Mouse (Mus musculus) CH12.LX (cell line): ENCODE results near the gene Chsy1. TPM values are rescaled to one million over a fixed set of nuclear protein-coding genes. Genes with fewer than 3 reads are reported as not detected.
A peak's percentile ranks its signal among the peaks of the same experiment; 100 is the strongest.

Experiments
- DNase-seq: peaks from one replicate; pipeline ENCODE4 v3.0.0-alpha.2; 2013; ENCODE audit errors: extremely low read depth
- H3K27ac ChIP-seq: 2 replicates; pipeline ENCODE4 v1.5.1; 2012; ENCODE audit warnings: low read depth, mild to moderate bottlenecking, control low read depth, moderate library complexity; ENCODE audit not compliant: insufficient read depth
- H3K27me3 ChIP-seq: replicated peaks from 2 replicates; pipeline ENCODE3; 2012; ENCODE audit warnings: inconsistent platforms
- H3K36me3 ChIP-seq, 2 experiments: replicated peaks in 1 of 2; 2 replicates each; pipeline versions ENCODE3 to v1.6.1; 2012; ENCODE audit warnings: inconsistent platforms in 1 of 2, low read length in 1 of 2, mild to moderate bottlenecking in 1 of 2, mixed read lengths in 1 of 2, moderate library complexity in 1 of 2; ENCODE audit not compliant: control insufficient read depth in 1 of 2, insufficient read depth in 1 of 2
- H3K4me1 ChIP-seq, 2 experiments: 2 replicates each; pipeline ENCODE4 v1.6.1; 2012; ENCODE audit warnings: inconsistent platforms in 1 of 2, moderate library complexity in 1 of 2; ENCODE audit not compliant: insufficient read depth in 2 of 2, control insufficient read depth in 1 of 2
- H3K4me2 ChIP-seq: 2 replicates; pipeline ENCODE4 v1.6.1; 2012; ENCODE audit warnings: low read depth, mild to moderate bottlenecking, control low read depth; ENCODE audit not compliant: poor library complexity, insufficient read depth, severe bottlenecking
- H3K4me3 ChIP-seq, 3 experiments: fragments of 150-350 bp in 1 of 3; sonication (generic) in 1 of 3; replicated peaks in 1 of 3; 2 replicates each; pipeline versions ENCODE3 to v1.5.1; 2011 to 2012; ENCODE audit warnings: low read depth in 2 of 3, low read length in 2 of 3, mild to moderate bottlenecking in 2 of 3, moderate library complexity in 2 of 3, control low read depth in 1 of 3, improper control_type of control experiment in 1 of 3, inconsistent platforms in 1 of 3, mixed read lengths in 1 of 3; ENCODE audit not compliant: poor library complexity in 1 of 3
- H3K79me2 ChIP-seq: replicated peaks from 2 replicates; pipeline ENCODE4 v1.6.1; 2012; ENCODE audit warnings: mild to moderate bottlenecking, moderate library complexity; ENCODE audit not compliant: control insufficient read depth, poor library complexity, insufficient read depth, severe bottlenecking; ENCODE audit errors: extremely low read depth
- H3K9ac ChIP-seq: 2 replicates; pipeline ENCODE4 v1.6.1; 2012; ENCODE audit warnings: low read depth, mild to moderate bottlenecking, control low read depth, moderate library complexity; ENCODE audit not compliant: insufficient read depth
- H3K9me3 ChIP-seq: replicated peaks from 2 replicates; pipeline ENCODE3; 2012; ENCODE audit warnings: low read length, inconsistent platforms, mixed read lengths
- BHLHE40 ChIP-seq: IDR thresholded peaks from 2 replicates; pipeline ENCODE4 v1.6.1; 2011; ENCODE audit warnings: mild to moderate bottlenecking, low read depth, low read length, improper control_type of control experiment
- CHD2 ChIP-seq: IDR thresholded peaks from 2 replicates; pipeline ENCODE4 v1.6.1; 2011; ENCODE audit warnings: low read length, improper control_type of control experiment
- ELF1 ChIP-seq: IDR thresholded peaks from 2 replicates; pipeline ENCODE4 v1.6.1; 2014; ENCODE audit warnings: low read depth, mild to moderate bottlenecking, inconsistent platforms, low read length, improper control_type of control experiment
- HCFC1 ChIP-seq: IDR thresholded peaks from 2 replicates; pipeline ENCODE4 v1.6.1; 2012; ENCODE audit warnings: low read depth, mild to moderate bottlenecking, inconsistent platforms, low read length, improper control_type of control experiment
- MAFK ChIP-seq: IDR thresholded peaks from 2 replicates; pipeline ENCODE4 v1.6.1; 2011; ENCODE audit warnings: low read length, improper control_type of control experiment; ENCODE audit not compliant: insufficient replicate concordance
- MAX ChIP-seq: IDR thresholded peaks from 2 replicates; pipeline ENCODE4 v1.6.1; 2011; ENCODE audit warnings: low read length, improper control_type of control experiment
- MAZ ChIP-seq: IDR thresholded peaks from 2 replicates; pipeline ENCODE4 v1.6.1; 2012; ENCODE audit warnings: low read depth, mild to moderate bottlenecking, inconsistent platforms, low read length, improper control_type of control experiment, moderate library complexity
- MXI1 ChIP-seq: IDR thresholded peaks from 2 replicates; pipeline ENCODE4 v1.6.1; 2011; ENCODE audit warnings: mild to moderate bottlenecking, low read depth, low read length, improper control_type of control experiment
- MYC ChIP-seq: IDR thresholded peaks from 2 replicates; pipeline ENCODE4 v1.6.1; 2011; ENCODE audit warnings: low read depth, mild to moderate bottlenecking, improper control_type of control experiment, low read length
- NELFE ChIP-seq: IDR thresholded peaks from 2 replicates; pipeline ENCODE4 v1.6.1; 2011; ENCODE audit warnings: low read depth, low read length, improper control_type of control experiment
- NRF1 ChIP-seq: IDR thresholded peaks from 2 replicates; pipeline ENCODE4 v1.6.1; 2014; ENCODE audit warnings: low read depth, mild to moderate bottlenecking, inconsistent platforms, low read length, improper control_type of control experiment, moderate library complexity
- POLR2A ChIP-seq: IDR thresholded peaks from 2 replicates; pipeline ENCODE4 v1.6.1; 2011; ENCODE audit warnings: low read depth, mild to moderate bottlenecking, improper control_type of control experiment, low read length
- POLR2AphosphoS2 ChIP-seq: IDR thresholded peaks from 2 replicates; pipeline ENCODE4 v1.6.1; 2011; ENCODE audit warnings: low read depth, low read length, improper control_type of control experiment
- RAD21 ChIP-seq: IDR thresholded peaks from 2 replicates; pipeline ENCODE4 v1.6.1; 2011; ENCODE audit warnings: low read depth, mild to moderate bottlenecking, low read length, improper control_type of control experiment, moderate library complexity
- SIN3A ChIP-seq: IDR thresholded peaks from 2 replicates; pipeline ENCODE4 v1.6.1; 2012; ENCODE audit warnings: low read length, improper control_type of control experiment, inconsistent platforms
- SMC3 ChIP-seq: IDR thresholded peaks from 2 replicates; pipeline ENCODE4 v1.6.1; 2011; ENCODE audit warnings: low read depth, low read length, improper control_type of control experiment
- TBP ChIP-seq: conservative IDR thresholded peaks from 2 replicates; pipeline ENCODE4 v1.6.1; 2011; ENCODE audit warnings: low read depth, low read length, improper control_type of control experiment
- TCF12 ChIP-seq: IDR thresholded peaks from 2 replicates; pipeline ENCODE4 v1.6.1; 2014; ENCODE audit warnings: low read depth, mild to moderate bottlenecking, inconsistent platforms, low read length, improper control_type of control experiment
- UBTF ChIP-seq: IDR thresholded peaks from 2 replicates; pipeline ENCODE4 v1.6.1; 2012; ENCODE audit warnings: low read depth, mild to moderate bottlenecking, inconsistent platforms, low read length, improper control_type of control experiment, moderate library complexity
- USF1 ChIP-seq: IDR thresholded peaks from 2 replicates; pipeline ENCODE4 v1.6.1; 2014; ENCODE audit warnings: low read depth, mild to moderate bottlenecking, inconsistent platforms, low read length, improper control_type of control experiment
- USF2 ChIP-seq: conservative IDR thresholded peaks from 2 replicates; pipeline ENCODE4 v1.6.1; 2011; ENCODE audit warnings: low read depth, low read length, improper control_type of control experiment
- ZC3H11A ChIP-seq: IDR thresholded peaks from 2 replicates; pipeline ENCODE4 v1.6.1; 2012; ENCODE audit warnings: low read depth, mild to moderate bottlenecking, inconsistent platforms, low read length, improper control_type of control experiment
- ZMIZ1 ChIP-seq: IDR thresholded peaks from 2 replicates; pipeline ENCODE4 v1.6.1; 2012; ENCODE audit warnings: low read depth, mild to moderate bottlenecking, inconsistent platforms, low read length, improper control_type of control experiment
- ZNF384 ChIP-seq: IDR thresholded peaks from 2 replicates; pipeline ENCODE4 v1.6.1; 2012; ENCODE audit warnings: low read depth, low read length, improper control_type of control experiment, inconsistent platforms
- dilution Hi-C: fragments of 300-500 bp; cut with MboI; formaldehyde crosslinking; loops from 2 replicates; pipeline ENCODE4 v1.14.3; 2020; ENCODE audit warnings: low sequenced_read_pairs; ENCODE audit not compliant: extremely low pct_unique_long_range_greater_than_20kb, extremely low pct_ligation_motif_present
- in situ Hi-C: fragments of 300-500 bp; cut with MboI; formaldehyde crosslinking; loops from 3 replicates; pipeline ENCODE4 v1.14.3; 2019; ENCODE audit warnings: low sequenced_read_pairs, low pct_ligation_motif_present, low pct_unique_long_range_greater_than_20kb, mixed read lengths
- polyA plus RNA-seq: library from polyadenylated mRNA; unstranded; fragments of >175 nt; gene quantifications from 2 replicates; pipeline ENCODE4 v1.2.1, GENCODE M21; 2012; ENCODE audit warnings: low read depth; ENCODE audit not compliant: insufficient read length
- total RNA-seq, 2 experiments: library from RNA; depleted of rRNA; stranded (reverse); fragments of 300-350 nt in 1 of 2; fragments of >200 nt in 1 of 2; gene quantifications; 2 replicates each; pipeline ENCODE4 v1.2.3; 2012 to 2014

Gene Chsy1
- total and polyA plus RNA-seq, 3 experiments = 2.3 to 5.5 (median 2.5) TPM

DNA sequence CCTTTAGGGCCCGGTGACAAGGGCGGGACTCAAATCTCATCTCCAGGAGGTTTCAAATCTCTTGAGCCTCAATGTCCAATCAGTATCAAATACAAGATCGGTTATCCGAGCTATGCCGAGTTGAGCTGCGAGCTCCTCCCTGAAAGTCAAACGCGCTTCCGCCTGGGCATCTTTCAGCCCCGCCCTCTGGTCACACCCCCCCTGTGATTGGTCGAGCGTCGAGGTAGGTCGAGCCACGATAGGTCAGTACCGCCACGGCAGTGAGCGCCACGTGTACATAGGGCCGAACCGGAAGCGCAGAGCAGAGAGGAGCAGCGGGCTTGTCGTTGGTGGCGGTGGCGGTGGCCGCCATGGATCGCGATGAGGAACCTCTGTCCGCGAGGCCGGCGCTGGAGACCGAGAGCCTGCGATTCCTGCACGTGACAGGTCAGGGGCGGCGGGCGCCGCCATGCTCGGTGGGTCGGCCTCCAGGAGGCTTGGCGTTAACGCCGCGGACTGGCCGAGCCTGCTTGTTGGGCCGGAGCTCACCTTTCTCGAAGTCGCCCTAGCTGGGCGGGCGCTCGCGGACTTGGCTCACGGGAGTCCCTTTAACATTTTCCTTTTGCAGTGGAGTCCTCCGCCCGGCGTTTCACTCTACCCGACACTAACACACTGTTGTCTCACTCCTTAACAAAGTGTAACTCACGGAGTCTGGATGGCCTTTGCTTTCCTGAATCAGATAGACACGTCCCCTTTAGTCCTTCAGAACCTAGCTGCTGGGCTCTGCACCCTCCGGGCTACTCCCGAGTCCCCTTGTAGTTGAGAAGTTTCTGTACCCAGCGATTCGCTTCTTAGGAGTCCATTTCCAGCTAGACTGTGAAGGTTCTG lies 29.7 kb upstream of the Chsy1 start, which contains the start of gene Selenos:
TSS of gene Selenos (plus strand) at position 286 of the 867 bp plus-strand sequence.
- TF ChIP-seq NELFE = peak; percentile 96
- TF ChIP-seq MAZ = no peak
- TF ChIP-seq NRF1 = peak; percentile 43; the same call in 1 of the 2 replicates
- no peak for TF ChIP-seq RAD21
- TF ChIP-seq HCFC1 = peak; percentile 77
- 0 out of 2 replicates have a peak, but pooled peaks have one; percentile 65 for TF ChIP-seq UBTF
- TF ChIP-seq ZC3H11A = no peak
- peak; percentile 81 for TF ChIP-seq MYC
- peak; percentile 66 for TF ChIP-seq USF1
- peak; percentile 94 for TF ChIP-seq MAX
- peak; percentile 76 for TF ChIP-seq CHD2
- no peak for TF ChIP-seq SMC3
- 0 out of 2 replicates have a peak, but pooled peaks have one; percentile 17 for TF ChIP-seq USF2
- peak; percentile 97 for TF ChIP-seq POLR2A
- TF ChIP-seq ZNF384 = peak; percentile 6; the same call in 1 of the 2 replicates
- TF ChIP-seq ELF1 = peak; percentile 96
- peak; percentile 97 for TF ChIP-seq ZMIZ1
- peak; percentile 94 for TF ChIP-seq MXI1
- no peak for TF ChIP-seq MAFK
- TF ChIP-seq SIN3A = peak; percentile 93
- TF ChIP-seq TCF12 = peak; percentile 92
- peak; percentile 72 for TF ChIP-seq BHLHE40
- peak; percentile 91 for TF ChIP-seq POLR2AphosphoS2
- TF ChIP-seq TBP = peak; percentile 93
- TF ChIP-seq, all 38 proteins: peak for 19
- peak within 1 kb of the TSS; percentile 80 to 95 (median 95) for H3K4me3 ChIP-seq
- peaks cover 0 to 32% of the 10 kb centered on the region in 2 experiments; a peak in 2 of 4 replicates for H3K4me1 ChIP-seq
- H3K27me3 ChIP-seq = no peaks in the 10 kb centered on the region
- H3K9ac ChIP-seq = peak within 1 kb of the TSS; percentile 73
- H3K79me2 ChIP-seq = peaks cover 33% of the 10 kb centered on the region
- H3K27ac ChIP-seq = peak within 1 kb of the TSS; percentile 33; the same call in 1 of the 2 replicates
- dilution Hi-C loops = no loop called here
- H3K4me2 ChIP-seq = peak within 1 kb of the TSS; percentile 96
- peak; percentile 99 for DNase-seq
- H3K36me3 ChIP-seq = peaks cover 37 to 67% of the 10 kb centered on the region in 2 experiments
- in situ Hi-C loops = loop anchor here (25.0 kb wide), 1 partner anchor 583 kb away; no protein-coding TSS in a partner anchor
- H3K9me3 ChIP-seq = no peaks in the 10 kb centered on the region
